Mouse (Mus musculus): ENCODE data around the gene Raf1. TPM values are rescaled to one million over a fixed set of nuclear protein-coding genes. Genes with fewer than 3 reads are reported as not detected.
A peak's percentile ranks its signal among the peaks of the same experiment; 100 is the strongest.

The Raf1 gene
- total RNA-seq, 2 experiments from 2014 or later, result 85.9 to 99.4 TPM

GRCm38 (mm10) chr6:115610301-115610700 is 66.1 kb downstream of the Raf1 start:
- DNase-seq, result no peak

- DNase-seq, result no peak
Measured at GRCm38 (mm10) chr6:115609121-115609520, 67.3 kb downstream of the Raf1 start.

GRCm38 (mm10) chr6:115607429-115607828 is 69.0 kb downstream of the Raf1 start:
- peak in 1 of 2 experiments; percentile 47 for DNase-seq

GRCm38 (mm10) chr6:115606461-115606860 is 70.0 kb downstream of the Raf1 start:
- no peak for DNase-seq

GRCm38 (mm10) chr6:115601715-115602523 is 74.5 kb downstream of the Raf1 start, which contains the start of gene Mkrn2:
Gene Mkrn2, plus strand, starts transcription at chr6:115601902.
- peak; percentile 68 to 71 for DNase-seq

- DNase-seq, result no peak
Measured at GRCm38 (mm10) chr6:115601322-115601714, 75.1 kb downstream of the Raf1 start.

GRCm38 (mm10) chr6:115595667-115596066 is 80.8 kb downstream of the Raf1 start:
- DNase-seq, result no peak

- no peak for DNase-seq
Measured at GRCm38 (mm10) chr6:115594463-115594862, 82.0 kb downstream of the Raf1 start.

- DNase-seq, result no peak
Measured at GRCm38 (mm10) chr6:115593252-115593651, 83.2 kb downstream of the Raf1 start.

- no peak for DNase-seq
Measured at GRCm38 (mm10) chr6:115592458-115592857, 84.0 kb downstream of the Raf1 start, which contains the start of gene Mkrn2os. Gene Mkrn2os, minus strand, starts transcription at chr6:115592576.

- DNase-seq, result no peak
Measured at GRCm38 (mm10) chr6:115591692-115592359, 84.6 kb downstream of the Raf1 start.

GRCm38 (mm10) chr6:115586321-115586720 is 90.1 kb downstream of the Raf1 start:
- DNase-seq, result no peak

GRCm38 (mm10) chr6:115584176-115584575 is 92.3 kb downstream of the Raf1 start:
- no peak for DNase-seq

GRCm38 (mm10) chr6:115583430-115584125 is 92.9 kb downstream of the Raf1 start:
- no peak for DNase-seq

GRCm38 (mm10) chr6:115582328-115583115 is 93.9 kb downstream of the Raf1 start:
- DNase-seq, result no peak

- DNase-seq, result no peak
Measured at GRCm38 (mm10) chr6:115580810-115581209, 95.6 kb downstream of the Raf1 start.

GRCm38 (mm10) chr6:115577941-115578340 is 98.5 kb downstream of the Raf1 start:
- DNase-seq, result no peak

GRCm38 (mm10) chr6:115577407-115577806 is 99.0 kb downstream of the Raf1 start:
- no peak for DNase-seq

GRCm38 (mm10) chr6:115574171-115574570 is 102.3 kb downstream of the Raf1 start:
- no peak for DNase-seq
